Mouse (Mus musculus) cerebellum, adult 9-11 months (tissue): ENCODE data around the gene Gpx7.

Experiments used
- DNase-seq: peaks from one replicate; pipeline ENCODE4 v3.0.0; 2022

Gpx7 gene

DNA sequence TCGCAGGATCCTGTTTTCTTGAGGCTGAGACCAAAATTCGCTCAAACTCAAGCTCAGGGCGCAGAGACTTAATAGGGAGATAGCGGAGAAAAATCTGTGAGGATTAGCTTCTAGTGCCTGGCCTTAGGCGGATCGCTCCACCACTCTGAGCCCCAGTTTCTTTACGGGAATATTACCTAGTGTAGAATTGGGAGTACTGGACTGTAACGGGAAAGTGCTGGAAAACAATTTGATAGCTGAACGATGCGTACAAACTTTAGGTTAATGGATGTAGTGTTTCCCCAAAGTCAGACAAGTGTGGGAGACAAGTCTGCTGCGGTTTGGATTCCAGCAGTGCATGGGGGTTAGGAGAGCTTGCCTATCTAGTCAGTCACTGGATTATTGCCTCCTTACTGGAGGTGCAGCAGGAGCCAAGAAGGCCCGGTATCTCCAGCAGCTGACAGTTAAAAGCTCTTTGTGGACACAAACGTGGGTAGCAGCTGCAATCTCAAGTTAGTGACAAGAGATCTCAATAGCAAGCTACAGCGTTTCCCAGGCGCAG is at the start of gene Gpx7:
Gene Gpx7 (minus strand): TSS at position 101 of the 541 bp plus-strand sequence.
- no peak for DNase-seq

DNA sequence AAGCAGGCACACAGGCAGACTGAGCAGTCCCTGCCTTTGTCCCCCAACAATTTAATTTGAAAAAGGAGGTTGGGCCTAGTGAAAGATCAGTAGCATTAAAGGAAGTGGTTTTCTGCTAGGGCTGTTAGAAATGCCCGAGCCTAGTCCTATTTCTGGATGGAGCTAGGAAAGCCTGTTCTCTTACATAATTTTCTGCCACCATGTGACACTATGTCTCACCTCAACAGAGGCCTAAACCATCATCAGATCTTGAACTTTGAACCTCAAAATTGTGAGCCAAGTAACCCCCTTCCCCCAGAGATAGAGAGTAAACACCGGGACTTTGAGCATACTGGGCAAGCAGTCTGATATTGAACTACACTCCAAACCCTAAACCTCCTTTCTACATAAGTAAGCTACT is 49.3 kb upstream of the Gpx7 start:
- no peak for DNase-seq

DNA sequence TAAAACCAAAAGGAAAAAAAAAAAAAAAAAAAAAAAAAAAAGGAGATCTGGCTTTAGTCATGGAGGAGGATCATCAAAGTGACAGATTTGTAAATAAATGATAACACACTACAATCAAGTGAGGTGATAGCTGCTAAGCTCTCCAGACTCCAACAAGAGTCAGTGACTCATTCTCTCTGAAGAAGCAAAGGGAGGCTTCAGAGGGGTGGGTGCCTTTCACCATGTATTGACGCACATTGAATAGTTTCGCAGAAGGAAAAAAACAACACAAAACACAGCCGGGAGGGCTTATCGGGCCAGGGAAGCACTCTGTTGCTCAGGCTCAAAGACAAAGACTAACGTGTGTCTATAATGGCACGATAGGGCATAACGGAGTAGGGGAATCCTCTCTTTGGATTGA is 41.3 kb upstream of the Gpx7 start:
- DNase-seq: no peak

DNA sequence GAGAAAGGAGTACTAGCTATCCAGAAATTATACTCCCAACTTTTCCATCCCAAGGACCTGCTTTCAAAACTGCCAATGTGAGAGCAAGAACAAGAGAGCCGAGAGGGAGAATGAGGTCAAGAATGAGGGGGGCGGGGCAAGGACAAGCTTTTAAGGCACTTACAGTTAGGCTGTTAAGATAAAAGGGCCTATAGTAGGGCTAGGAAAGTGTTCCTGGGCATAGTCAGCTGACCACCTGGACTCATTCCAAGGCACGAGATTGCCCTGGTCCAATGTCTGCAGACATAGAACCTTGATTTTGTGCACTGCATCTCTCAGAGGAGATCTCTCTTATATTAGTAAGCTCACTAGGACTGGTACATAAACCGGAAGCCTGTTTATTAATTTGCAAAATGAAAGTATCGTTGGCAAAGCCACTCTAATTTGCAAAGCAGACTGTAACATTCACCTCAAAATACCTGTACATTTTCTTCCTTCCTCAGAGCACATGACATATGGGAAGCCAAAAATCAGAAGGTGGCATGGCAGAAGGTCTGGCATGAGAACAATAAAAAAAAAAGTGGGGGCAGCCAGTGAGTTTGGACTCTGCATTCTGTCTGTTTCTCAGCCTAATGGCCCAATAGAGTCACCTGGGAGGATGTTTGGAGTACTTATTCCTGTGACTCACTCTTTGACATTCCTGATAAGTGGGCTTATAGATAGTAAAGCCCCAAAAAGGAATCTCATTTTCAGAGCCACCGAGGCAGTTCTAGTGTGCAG is 31.5 kb upstream of the Gpx7 start:
- DNase-seq: peak; percentile 81

DNA sequence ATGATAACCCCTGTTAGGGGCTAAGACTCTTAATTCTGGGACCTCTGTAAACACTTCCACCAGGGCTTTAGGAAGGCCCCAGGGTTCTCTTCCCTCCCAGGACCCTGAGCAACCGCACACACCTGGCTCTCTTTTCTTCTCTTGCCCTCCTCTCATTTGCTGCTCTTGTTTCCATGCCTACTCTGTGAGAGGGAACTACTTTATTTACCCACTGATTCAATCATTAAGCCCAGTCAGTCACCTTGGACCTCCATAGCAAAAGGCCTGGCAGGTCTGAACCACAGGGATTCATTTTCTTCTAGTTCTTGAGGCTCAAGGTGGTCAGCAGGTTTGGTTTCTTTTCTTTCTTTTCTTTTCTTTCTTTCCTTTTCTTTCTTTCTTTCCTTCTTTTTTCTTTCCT is 29.5 kb upstream of the Gpx7 start:
- no peak for DNase-seq

DNA sequence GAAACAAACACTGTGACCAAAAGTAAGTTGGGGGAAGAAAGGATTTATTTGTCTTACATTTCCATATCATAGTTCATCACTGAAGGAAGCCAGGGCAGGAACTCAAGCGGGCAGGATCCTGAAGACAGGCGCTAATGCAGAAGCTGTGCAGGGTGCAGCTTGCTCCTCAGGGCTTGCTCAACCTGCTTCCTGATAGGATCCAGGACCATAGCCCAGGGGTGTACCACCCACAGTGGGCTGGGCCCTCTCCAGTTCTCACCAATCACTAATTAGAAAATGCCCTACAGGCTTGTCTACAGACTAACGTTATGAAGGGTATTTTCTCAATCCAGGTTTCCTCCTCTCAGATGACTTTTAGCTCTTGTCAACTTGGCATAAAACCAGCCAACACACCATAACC is 28.9 kb upstream of the Gpx7 start:
- no peak for DNase-seq

DNA sequence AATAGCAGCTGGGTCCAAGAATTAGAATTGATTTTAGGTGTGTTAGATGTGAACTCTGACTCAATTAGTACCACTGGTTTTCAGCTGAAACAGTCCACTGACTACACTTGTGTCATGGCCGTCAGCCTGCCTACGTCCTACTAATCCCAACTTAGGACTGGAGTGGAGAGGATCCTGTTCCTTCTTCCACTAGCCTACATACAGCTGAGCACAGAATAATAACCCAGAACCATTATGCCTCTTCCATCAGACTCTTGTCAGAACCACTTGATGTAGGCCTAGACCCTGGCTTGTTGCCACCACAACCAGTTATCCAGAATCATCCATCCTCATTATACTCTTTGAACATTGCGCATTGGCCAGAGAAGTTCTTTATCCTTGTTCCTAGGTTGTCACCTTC is 28.0 kb upstream of the Gpx7 start:
- DNase-seq: no peak

DNA sequence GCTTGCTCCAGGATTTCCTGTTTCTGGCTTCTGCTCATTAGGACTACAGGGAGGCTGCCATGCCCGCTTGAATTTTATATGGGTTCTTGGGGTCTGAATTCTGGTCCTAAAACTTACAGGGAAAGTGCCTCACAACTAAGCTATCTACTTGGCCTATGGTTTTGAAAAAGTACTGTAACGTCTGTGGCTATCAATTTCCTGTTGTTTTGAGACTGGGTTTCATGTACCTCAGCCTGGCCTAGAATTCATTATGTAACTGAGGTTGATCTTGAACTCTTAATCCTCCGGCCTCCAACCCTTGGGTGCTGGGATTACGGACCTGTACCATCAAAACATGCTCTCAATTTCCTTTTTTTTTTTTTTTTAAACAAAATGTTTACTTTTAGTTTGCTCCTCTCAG is 27.5 kb upstream of the Gpx7 start:
- no peak for DNase-seq

DNA sequence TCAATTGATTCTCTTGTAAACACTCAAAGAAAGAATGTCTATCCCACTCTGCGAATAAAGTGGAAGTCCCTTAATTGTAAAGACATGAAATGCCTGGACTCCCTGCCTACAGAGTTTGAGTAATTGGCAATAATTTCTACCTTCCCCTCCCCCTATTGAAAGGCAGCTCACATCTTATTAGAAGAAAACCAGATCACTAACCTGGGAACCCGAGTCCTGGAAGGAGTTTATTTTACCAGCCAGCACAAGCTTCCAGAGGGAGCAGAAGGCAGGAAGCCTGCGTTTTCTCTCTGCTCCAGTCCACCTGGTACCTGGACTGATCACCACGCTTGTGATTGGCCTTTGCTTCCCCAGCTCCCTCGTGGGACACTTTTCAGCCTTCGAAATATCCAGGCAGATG is 26.6 kb upstream of the Gpx7 start:
- DNase-seq: no peak

DNA sequence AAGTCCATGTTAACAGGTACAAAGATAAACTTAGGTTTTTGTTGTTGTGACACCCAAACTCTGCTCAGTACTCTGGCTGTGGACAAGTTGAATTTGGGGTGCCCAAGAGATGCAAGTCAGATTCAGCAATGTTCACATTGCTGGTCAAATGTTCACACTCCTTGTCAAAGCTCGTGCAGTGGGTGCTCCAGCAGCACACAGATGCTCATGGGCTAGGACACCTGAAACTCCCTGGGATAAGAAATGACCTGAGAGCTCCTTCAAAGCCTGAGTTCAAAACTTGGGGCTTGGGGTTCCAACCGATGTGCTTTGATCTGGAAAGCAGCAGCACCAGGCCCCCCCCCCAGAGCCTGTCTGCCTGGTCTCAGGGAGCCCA is 24.8 kb upstream of the Gpx7 start:
- DNase-seq: no peak

DNA sequence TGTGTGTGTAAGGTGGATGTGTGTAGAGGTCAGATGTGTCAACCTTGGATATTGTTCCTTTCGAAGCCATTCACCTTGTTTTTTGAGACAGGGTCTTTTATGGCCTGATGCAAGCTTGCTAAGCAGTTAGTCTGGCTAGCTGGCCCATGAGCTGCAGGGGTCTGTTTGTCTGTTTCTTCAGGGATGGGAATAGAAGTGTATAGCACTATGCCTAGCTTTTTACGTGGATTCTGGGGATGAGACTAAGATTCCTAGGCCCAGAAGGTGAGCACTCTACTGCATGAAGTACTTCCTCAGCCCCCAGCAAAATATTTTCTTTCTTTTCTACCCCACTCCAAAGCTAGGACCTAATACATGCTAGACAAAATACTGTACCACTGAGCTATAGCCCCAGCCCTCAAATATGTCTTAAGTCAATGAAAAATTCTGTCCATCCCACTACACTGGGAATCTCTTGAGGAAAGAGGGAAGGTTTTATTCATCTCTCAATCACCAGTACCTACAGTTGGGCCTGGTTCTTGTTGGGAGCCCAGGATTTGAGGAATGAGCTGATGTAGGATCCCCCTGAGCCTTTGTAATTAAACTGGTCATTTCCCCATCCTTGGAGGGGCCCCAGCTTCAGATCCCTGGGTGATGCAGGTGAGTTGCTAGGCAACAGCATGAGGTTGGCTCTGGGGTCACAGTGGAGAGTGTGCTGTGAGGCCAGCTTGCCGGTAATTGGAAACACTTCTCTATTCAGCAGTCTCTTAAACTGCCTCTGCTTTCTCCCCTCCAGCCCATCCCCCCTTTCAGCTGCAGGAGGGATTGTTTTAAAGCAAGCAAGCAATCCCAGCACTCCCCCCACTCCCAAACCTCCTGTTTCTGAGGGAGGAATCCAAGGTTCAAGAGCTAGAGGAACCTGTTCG is 24.1 kb upstream of the Gpx7 start:
- no peak for DNase-seq

DNA sequence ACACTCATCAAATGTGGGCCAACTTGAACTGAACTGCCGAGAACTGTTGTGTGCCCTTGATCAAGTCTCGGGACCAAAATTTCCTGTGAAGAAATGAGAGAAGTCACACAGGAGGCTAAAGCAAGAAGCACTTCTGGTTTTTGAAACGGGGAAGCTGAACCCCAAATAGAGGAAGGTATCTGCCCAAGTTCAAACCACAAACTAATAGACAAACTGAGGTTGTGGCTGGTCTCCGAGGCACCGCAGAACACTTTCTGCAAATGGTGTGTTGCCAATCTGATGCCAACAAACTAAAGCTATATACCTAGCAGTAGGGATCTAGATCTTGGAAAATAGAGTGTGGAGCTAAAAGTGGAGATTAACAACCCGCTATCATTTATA is 21.6 kb upstream of the Gpx7 start:
- DNase-seq: no peak

DNA sequence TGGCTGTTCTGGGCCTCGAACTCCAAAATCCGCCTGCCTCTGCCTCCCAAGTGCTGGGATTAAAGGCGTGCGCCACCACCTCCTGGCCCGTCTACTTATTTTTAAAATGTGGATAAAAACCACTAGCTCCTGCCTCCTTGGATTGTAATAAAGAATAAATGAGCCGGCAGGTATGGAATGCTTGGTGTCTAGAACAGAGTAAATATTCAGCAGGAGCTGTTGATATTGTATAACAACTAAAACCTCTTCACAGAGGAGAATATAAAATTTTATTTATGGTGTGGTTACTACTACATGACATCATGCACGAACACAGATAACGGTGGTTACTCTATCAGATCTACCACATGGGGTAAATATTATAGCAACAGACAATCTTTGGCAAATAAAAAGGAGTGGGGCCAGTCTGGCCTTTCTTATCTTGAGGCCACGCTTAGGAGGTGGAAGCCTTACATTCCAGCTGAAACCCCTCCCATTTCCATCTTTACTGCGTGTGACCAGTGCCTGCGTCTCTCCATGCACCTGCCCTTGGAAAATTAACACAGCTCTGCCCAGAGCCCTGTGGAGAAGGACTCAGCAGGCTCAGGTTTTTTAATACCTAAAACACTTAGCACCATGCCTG is 21.1 kb upstream of the Gpx7 start:
- no peak for DNase-seq

DNA sequence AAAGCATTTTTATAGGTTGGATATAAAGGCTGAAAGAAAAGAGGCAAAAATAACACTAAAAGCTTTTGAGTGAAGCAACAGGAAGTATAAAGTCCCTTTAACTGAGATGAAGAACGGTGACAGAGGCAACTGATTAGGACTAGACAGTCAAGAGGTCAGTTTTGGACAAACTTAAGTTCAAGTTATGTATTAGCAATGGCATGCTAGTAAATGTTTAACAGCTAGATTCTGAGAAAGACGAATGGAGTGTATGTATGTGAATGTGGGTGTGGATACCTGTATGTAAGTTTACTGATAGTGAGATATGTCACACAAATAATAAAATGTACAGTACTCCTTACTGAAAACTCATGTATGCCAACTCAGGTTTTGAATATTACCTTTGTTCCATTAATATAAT is 17.8 kb upstream of the Gpx7 start:
- DNase-seq: no peak

DNA sequence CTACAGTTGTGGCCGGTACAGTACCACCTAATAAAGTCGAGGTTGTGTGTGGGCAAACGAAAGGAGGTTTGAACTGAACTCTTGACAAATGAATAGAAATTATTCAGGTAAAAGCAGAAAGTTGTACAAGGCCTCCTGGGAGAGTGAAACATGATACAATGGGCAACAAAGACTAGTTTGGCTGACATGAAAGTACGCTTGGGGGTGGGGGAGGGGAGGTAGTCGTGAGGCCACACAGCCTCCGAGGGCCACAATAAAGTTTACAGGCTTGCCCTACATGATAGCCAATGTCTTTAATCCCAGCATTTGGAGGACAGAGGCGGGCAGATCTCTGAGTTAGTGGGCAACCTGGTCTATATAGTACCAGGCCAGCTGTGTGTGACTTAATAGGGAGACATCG is 860 bp upstream of the Gpx7 start:
- DNase-seq: no peak

DNA sequence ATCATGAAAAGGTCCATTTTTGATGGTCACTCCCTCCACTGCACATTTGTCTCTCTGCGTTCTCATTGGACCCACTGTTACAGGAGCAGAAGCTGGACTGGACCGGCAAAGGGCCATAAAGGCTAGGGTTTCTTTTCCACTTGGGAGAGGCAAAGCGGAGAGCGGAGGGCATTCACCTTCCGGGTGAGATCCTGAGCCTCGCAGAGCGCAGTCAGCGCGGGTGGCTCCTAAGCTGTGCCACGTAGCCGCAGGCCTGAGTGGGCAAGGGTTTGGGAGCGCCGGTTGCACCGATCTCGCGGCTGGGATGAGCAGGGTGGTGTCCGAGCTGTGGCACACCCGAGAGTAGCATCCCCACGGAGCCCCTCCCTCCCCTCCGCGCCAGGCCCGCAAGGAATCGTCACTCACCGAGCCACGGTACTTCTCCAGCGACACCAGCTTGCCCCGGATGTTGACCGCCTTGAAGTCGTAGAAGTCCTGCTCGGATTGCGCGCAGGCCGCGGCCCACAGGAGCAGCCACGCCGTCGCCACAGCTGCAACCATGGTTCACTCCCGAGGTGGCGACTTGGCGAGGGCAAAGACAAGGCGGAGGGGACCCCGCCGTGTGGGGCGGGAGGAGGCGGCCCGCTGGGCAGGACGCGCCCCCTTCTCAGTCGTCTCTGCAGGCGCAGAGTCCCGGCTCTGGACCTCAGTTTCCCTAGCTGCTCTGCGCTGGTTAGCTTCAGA is 462 bp downstream of the Gpx7 start:
- DNase-seq: peak; percentile 81

DNA sequence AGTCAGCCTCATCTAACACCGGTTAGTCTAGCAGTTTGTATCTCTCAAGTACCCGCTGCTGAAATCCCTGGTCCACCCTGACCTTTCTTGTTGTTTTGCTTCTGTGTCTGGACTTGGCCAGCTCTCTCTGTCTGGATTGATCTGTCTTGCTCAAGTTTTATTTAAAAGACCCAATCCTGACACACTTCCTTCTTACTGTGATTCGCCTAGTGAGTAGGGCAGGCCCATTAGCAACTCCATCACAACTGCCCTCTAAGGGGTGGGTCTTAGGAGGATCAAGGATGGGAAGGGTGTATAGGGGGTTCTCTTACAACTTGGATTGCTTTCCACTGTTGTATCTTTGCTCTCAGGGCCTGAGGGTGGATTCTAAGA is 1.0 kb downstream of the Gpx7 start:
- no peak for DNase-seq

DNA sequence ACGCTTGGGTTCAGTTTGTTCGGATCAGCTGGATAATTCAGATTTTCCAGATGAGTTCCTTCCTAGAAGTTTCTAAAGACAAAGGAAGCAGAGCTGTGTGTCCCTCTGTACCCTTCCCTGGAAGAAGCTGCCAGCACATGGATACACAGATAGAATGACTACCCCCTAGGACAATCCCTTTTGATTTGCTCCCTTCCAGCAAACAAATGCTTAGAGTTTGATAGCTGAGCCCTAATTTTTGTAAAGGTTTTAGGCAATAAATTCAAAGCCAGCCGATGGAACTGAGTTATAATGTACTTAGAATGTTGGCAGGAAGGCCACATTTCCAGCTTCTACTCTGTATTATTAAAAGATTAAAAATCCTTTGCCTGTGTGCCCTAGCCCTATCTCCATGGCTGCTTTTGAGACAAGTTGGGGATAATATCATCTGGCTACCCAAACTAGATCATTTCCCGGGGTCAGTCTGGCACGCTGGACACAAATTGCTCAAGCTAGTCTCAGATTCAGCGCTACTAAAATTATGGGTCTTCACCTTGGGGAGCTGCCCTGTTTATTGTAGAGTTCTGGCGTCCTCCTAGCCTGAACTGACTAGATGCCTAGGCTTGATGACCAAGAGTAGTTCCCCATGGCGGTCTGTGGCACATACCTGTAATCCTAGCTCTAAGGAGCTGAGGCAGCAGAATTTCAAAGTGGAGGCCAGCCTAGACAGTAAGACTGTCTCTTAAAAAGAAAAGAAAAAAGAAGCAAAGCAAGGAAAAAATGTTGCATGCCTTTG is 2.7 kb downstream of the Gpx7 start:
- no peak for DNase-seq

DNA sequence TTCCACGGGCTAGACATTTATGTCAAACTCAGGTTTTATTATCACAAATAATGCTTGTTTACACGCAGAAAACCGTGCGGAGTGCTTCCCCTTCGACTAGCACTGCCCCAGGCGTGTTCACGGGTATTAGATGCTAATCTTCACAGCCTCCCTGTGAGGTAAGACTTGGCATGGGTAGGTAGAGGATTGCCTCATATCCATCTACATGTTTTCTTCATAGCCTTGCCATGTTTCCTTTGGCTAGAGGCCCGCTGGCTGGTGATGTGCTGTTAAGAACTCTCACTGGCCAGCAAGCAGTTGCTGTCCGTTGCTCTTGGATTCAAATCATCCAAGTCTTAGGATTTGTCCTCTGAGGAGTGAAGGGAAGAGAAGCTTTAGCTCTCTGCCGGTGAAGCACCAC is 6.4 kb downstream of the Gpx7 start:
- no peak for DNase-seq

DNA sequence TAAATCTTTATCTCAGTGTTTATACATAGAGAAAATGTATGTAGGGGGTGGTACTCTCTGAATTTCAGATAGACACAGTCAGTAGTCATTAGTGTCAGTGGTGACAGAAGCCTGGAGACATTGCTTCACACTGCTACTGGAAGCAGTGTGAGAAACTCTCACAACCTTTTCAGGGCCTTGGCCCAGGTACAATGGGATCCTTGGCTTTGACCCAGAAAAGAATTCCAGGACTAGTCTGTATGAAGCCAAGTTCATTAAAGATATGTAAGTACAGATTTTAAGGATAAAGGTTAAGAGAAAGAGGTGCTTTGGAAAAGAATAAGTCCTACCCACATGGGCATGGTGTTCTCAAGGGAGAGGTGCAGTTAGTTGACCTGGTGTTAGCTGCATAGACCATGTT is 12.5 kb downstream of the Gpx7 start:
- DNase-seq: no peak

DNA sequence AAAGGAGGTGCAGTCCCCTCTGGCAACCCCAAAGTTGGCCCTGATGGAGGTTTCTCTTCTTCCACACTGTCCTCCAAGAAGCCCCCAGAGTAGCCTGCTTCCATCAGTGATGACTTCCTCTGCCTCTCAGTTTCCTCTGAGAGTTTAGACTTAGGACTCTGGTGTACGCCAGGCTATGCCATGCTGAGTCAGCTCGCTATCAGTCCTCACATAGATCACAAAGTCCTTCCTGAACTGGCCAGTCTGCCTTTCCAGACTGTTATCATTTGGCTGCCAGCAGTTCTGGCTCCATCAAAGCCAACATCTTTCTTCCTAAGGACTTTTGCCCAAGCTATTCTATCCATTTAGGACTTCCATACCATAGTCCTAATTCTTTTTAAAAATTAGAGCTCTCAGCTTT is 14.2 kb downstream of the Gpx7 start:
- no peak for DNase-seq

DNA sequence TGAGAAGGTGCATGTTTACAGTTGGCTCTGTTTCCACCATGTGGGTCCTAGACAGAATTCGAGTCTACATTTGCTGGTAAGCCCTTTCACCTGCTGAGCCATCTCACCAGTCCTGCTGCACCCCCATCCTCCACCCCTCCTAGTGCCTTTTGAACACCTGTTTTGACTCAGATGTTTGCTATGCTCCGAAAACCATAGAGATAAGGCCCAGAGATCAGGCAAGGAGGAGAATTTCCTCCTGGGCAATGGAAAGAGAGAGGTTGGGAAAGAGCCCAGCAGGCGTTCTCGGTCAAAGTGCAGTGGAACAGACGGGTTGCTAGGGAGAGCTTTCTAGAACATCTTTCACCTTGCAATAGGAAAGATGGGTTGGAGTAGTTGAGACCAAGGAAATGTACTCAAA is 15.6 kb downstream of the Gpx7 start:
- DNase-seq: no peak
